Mouse (Mus musculus) intestine, embryonic 16.5 days (tissue): ENCODE results near the gene Myoz1. TPM values are rescaled to one million over a fixed set of nuclear protein-coding genes. Genes with fewer than 3 reads are reported as not detected.

ENCODE experiments used
- ATAC-seq: fragments of 200-750 bp; cut with Nextera tagmentation; 2 replicates; pipeline ENCODE4 v1.8.0; 2017; ENCODE audit warnings: moderate TSS enrichment, moderate library complexity
- H3K27ac ChIP-seq: fragments of 300-500 bp; sonication (generic); 2 replicates; pipeline ENCODE4 v1.5.1; 2014; ENCODE audit warnings: mild to moderate bottlenecking, low read length
- H3K27me3 ChIP-seq: fragments of 300-500 bp; sonication (generic); replicated peaks from 2 replicates; pipeline ENCODE4 v1.6.1; 2014; ENCODE audit warnings: low read length, control low read depth, mixed read lengths; ENCODE audit not compliant: control insufficient read depth, insufficient read depth
- H3K36me3 ChIP-seq: fragments of 300-500 bp; sonication (generic); 2 replicates; pipeline ENCODE4 v1.6.1; 2014; ENCODE audit warnings: low read length, control low read depth; ENCODE audit not compliant: control insufficient read depth, insufficient read depth
- H3K4me1 ChIP-seq: fragments of 300-500 bp; sonication (generic); 2 replicates; pipeline ENCODE4 v1.6.1; 2014; ENCODE audit warnings: low read length, control low read depth, mixed read lengths; ENCODE audit not compliant: control insufficient read depth, insufficient read depth
- H3K4me2 ChIP-seq: fragments of 300-500 bp; sonication (generic); 2 replicates; pipeline ENCODE4 v1.6.1; 2014; ENCODE audit warnings: low read depth, low read length, control low read depth
- H3K4me3 ChIP-seq: fragments of 300-500 bp; sonication (generic); 2 replicates; pipeline ENCODE4 v1.5.1; 2014; ENCODE audit warnings: mild to moderate bottlenecking, low read length
- H3K9ac ChIP-seq: fragments of 300-500 bp; sonication (generic); 2 replicates; pipeline ENCODE4 v1.6.1; 2014; ENCODE audit warnings: low read depth, low read length
- H3K9me3 ChIP-seq: fragments of 300-500 bp; sonication (generic); 2 replicates; pipeline ENCODE4 v1.6.1; 2016; ENCODE audit warnings: low read length, control low read depth; ENCODE audit not compliant: control insufficient read depth
- WGBS: fragments of 180-500 bp; shearing (Covaris S2); extraction: QIAGEN DNeasy Blood & Tissue Kit; methylation state at CpG from one replicate; pipeline ENCODE4 v1.1.7; 2014; 5-methylcytosine and 5-hydroxymethylcytosine counted together
- polyA plus RNA-seq: library from polyadenylated mRNA; unstranded; fragments of >200 nt; fragmentation: Nextera tagmentation; extraction: Ambion mirVana; gene quantifications from 2 replicates; pipeline ENCODE4 v1.2.1, GENCODE M21; 2015

The Myoz1 gene
- polyA plus RNA-seq, 1 experiment from 2014 or later, result 0.26 TPM

- H3K36me3 ChIP-seq, result no peaks in the 10 kb centered on the region
- H3K4me1 ChIP-seq, result peaks cover 8% of the 10 kb centered on the region
- H3K4me2 ChIP-seq, result peak overlapping the region; percentile 90
- WGBS, result under 1% methylated on average over 52 of the region's 52 CpGs
- H3K27ac ChIP-seq, result peak overlapping the region; percentile 84
- H3K9ac ChIP-seq, result peak overlapping the region; percentile 72
- H3K4me3 ChIP-seq, result peak overlapping the region; percentile 67
- H3K27me3 ChIP-seq, result 0 out of 2 replicates have a peak, but pooled peaks cover 3% of the 10 kb centered on the region
- peak; percentile 90 for ATAC-seq
- H3K9me3 ChIP-seq, result no peaks in the 10 kb centered on the region
These were observed 4.7 kb upstream of the Myoz1 start for GRCm38 (mm10) chr14:20660827-20661660.

GRCm38 (mm10) chr14:20659687-20660086 is 3.3 kb upstream of the Myoz1 start:
- WGBS, result 98% methylated on average over 7 of the region's 7 CpGs
- H3K9ac ChIP-seq, result no peak overlapping the region
- peaks cover 8% of the 10 kb centered on the region for H3K4me1 ChIP-seq
- no peaks in the 10 kb centered on the region for H3K9me3 ChIP-seq
- no peak overlapping the region for H3K4me3 ChIP-seq
- no peak overlapping the region for H3K4me2 ChIP-seq
- H3K36me3 ChIP-seq, result no peaks in the 10 kb centered on the region
- H3K27me3 ChIP-seq, result no peaks in the 10 kb centered on the region
- H3K27ac ChIP-seq, result no peak overlapping the region
- no peak for ATAC-seq

DNA sequence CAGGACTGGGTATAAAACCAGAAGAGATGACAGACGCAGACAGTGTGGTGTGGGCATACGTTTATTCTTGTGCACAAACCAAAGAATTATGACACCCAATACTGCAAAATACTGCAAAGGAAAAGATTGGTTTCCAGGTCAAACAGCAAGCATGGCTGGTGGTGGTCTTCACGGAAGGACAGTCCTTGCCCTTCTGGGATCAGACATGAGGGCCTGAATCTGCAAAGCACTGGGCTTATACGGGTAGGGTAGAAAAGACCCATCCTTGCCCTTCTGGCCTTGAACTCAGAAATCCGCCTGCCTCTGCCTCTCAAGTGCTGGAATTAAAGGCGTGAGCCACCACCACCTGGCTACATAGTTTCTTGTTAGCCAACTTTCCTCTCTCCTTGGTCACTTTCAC is 2.6 kb upstream of the Myoz1 start:
- Histone ChIP-seq H3K9me3 (no peaks in the 10 kb centered on the region), H3K4me2 (no peak overlapping the region), H3K4me1 (peaks cover 8% of the 10 kb centered on the region), H3K27me3 (no peaks in the 10 kb centered on the region), H3K36me3 (no peaks in the 10 kb centered on the region), H3K27ac (no peak overlapping the region), H3K9ac (no peak overlapping the region), H3K4me3 (no peak overlapping the region)
- ATAC-seq, result no peak
- WGBS, result 81% methylated on average over 6 of the region's 6 CpGs

DNA sequence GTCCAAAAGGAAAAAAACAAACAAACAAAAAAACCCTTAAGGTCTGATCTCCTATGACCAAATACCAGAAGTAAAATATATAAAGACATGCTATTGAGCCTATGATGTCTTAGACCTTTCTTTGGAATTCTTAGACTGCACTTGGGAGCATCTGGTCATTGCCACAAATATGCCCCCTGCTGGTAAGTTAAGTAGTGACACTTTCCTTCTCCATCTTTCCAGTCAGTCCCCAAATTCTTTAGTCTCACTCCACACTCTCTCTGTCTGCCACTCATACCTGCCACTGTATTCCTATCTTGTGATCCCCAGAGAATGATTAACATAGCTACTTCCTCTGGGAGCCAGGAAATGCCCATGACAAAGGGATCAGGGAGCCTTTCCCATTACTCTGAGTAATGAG is 2.0 kb upstream of the Myoz1 start:
- H3K27me3 ChIP-seq, result no peaks in the 10 kb centered on the region
- ATAC-seq, result no peak
- peaks cover 8% of the 10 kb centered on the region for H3K4me1 ChIP-seq
- no peaks in the 10 kb centered on the region for H3K9me3 ChIP-seq
- no peak overlapping the region for H3K4me2 ChIP-seq
- no peaks in the 10 kb centered on the region for H3K36me3 ChIP-seq
- no peak overlapping the region for H3K27ac ChIP-seq
- no peak overlapping the region for H3K9ac ChIP-seq
- no peak overlapping the region for H3K4me3 ChIP-seq

DNA sequence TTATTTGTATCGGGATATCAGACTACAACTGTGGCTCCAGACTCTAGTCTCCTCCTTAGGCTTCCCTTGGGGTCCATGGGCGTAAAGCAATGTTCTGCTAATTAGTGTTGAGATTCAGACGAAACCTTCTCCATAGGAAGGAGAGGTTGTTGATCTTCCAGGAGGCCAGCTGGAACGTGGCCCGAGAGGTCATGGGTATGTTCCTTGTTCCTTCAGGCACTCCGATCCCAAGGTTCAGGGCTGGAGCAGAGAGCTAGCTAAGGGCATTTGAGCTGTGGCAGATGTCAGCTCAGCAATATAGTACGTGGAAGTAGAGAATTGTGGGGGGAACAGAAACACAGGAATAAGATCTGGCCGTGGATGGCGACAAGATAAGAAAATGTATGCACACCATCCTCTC is 609 bp downstream of the Myoz1 start:
- Histone ChIP-seq H3K9me3 (no peaks in the 10 kb centered on the region), H3K4me1 (no peaks in the 10 kb centered on the region), H3K9ac (no peak overlapping the region), H3K4me3 (no peak overlapping the region), H3K4me2 (no peak overlapping the region), H3K27ac (no peak overlapping the region), H3K27me3 (no peaks in the 10 kb centered on the region), H3K36me3 (no peaks in the 10 kb centered on the region)
- 75% methylated on average over 9 of the region's 9 CpGs for WGBS
- no peak for ATAC-seq

GRCm38 (mm10) chr14:20654690-20655421 is 1.5 kb downstream of the Myoz1 start:
- H3K4me1 ChIP-seq, result no peaks in the 10 kb centered on the region
- no peaks in the 10 kb centered on the region for H3K9me3 ChIP-seq
- no peak overlapping the region for H3K4me2 ChIP-seq
- no peak for ATAC-seq
- WGBS, result 68% methylated on average over 9 of the region's 9 CpGs
- no peak overlapping the region for H3K9ac ChIP-seq
- H3K27ac ChIP-seq, result no peak overlapping the region
- H3K4me3 ChIP-seq, result no peak overlapping the region
- H3K27me3 ChIP-seq, result no peaks in the 10 kb centered on the region
- H3K36me3 ChIP-seq, result no peaks in the 10 kb centered on the region

DNA sequence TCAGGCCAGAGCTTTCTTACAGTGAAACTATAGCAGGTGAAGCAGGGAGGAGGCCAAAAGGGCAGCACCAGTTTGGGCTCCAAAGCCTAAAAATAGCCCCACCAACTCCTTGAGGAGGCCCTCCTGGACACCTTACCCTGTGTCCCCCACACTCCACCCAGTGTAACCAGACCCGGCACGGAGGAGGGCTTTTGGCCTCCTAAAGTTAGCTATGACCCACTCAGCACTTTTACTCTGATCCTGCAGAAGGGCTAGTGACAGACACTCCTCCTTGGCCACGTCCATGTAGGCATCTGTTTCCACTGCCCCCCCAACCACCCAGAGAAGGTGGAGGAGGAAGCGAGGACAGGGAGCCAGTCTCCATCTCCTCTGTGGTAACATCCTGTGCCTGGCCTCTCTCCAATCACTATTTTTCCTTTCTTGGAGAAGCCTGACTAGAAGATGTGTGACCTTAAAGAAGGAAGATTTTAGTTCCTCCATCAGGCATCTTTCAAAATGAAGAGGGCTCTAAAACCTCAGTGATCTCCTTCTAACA is 4.6 kb downstream of the Myoz1 start:
- no peak overlapping the region for H3K4me3 ChIP-seq
- 64% methylated on average over 4 of the region's 4 CpGs for WGBS
- no peak overlapping the region for H3K27ac ChIP-seq
- ATAC-seq, result no peak
- H3K4me2 ChIP-seq, result no peak overlapping the region
- no peak overlapping the region for H3K9ac ChIP-seq
- no peaks in the 10 kb centered on the region for H3K9me3 ChIP-seq
- H3K4me1 ChIP-seq, result no peaks in the 10 kb centered on the region
- no peaks in the 10 kb centered on the region for H3K27me3 ChIP-seq
- no peaks in the 10 kb centered on the region for H3K36me3 ChIP-seq

DNA sequence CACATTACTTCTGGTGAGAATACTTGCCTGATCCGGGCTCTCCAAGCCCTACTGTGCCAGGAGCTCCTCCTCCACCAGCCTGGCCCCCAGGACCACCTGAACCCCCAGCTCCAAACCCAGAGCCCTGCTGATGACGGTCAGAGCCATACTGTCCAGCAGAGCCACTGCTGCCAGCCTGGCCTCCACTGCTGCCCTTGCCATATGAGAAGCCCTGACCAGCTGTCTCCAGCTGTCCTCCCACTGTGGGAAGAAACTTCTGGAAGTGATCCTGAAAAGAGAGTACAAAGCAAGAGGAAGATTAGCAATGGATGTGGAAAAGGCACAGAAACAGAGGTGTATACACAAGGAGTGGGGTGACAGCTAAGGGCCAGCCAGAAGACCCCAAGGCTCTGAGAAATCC is 5.3 kb downstream of the Myoz1 start:
- 64% methylated on average over 2 of the region's 2 CpGs for WGBS
- Histone ChIP-seq H3K9ac (no peak overlapping the region), H3K4me3 (no peak overlapping the region), H3K27me3 (no peaks in the 10 kb centered on the region), H3K4me1 (no peaks in the 10 kb centered on the region), H3K4me2 (no peak overlapping the region), H3K27ac (no peak overlapping the region), H3K9me3 (no peaks in the 10 kb centered on the region), H3K36me3 (no peaks in the 10 kb centered on the region)
- no peak for ATAC-seq

DNA sequence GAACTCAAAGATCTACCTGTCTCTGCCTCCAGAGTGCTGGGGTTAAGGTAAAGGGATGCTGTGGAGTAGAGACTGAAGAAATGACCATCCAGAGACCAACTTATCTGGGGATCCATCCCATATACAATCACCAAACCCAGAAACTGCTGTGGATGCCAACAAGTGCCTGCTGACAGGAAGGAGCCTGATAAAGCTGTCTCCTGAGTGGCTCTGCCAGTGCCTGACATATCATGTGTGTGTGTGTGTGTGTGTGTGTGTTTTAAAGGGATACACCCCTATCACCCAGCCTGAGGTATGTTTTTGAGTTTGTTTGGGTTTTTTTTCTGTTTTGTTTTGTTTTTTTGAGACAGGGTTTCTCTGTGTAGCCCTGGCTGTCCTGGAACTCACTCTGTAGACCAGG is 10.0 kb downstream of the Myoz1 start:
- Histone ChIP-seq H3K4me3 (no peak overlapping the region), H3K36me3 (no peaks in the 10 kb centered on the region), H3K9ac (no peak overlapping the region), H3K4me2 (no peak overlapping the region), H3K27ac (no peak overlapping the region), H3K27me3 (no peaks in the 10 kb centered on the region), H3K9me3 (no peaks in the 10 kb centered on the region), H3K4me1 (no peaks in the 10 kb centered on the region)
- no peak for ATAC-seq
